Mouse (Mus musculus) embryonic facial prominence, embryonic 12.5 days (tissue): ENCODE data around the gene Abhd12b. TPM values are rescaled to one million over a fixed set of nuclear protein-coding genes. Genes with fewer than 3 reads are reported as not detected.
"Not testable (repeated sequence)": the region's sequence is repeated elsewhere in the genome, so short reads cannot be mapped to it uniquely, and the experiment has no call there.

Experiments used
- ATAC-seq: fragments of 200-750 bp; cut with Nextera tagmentation; 2 replicates; pipeline ENCODE4 v1.8.0; 2017; ENCODE audit not compliant: insufficient number of reproducible peaks, insufficient read depth, low FRiP score, low TSS enrichment
- H3K27ac ChIP-seq: fragments of 300-500 bp; sonication (generic); 2 replicates; pipeline ENCODE4 v1.5.1; 2016; ENCODE audit warnings: mild to moderate bottlenecking
- H3K27me3 ChIP-seq: fragments of 300-500 bp; sonication (generic); 2 replicates; pipeline ENCODE4 v1.6.1; 2016; ENCODE audit warnings: mild to moderate bottlenecking, moderate library complexity
- H3K36me3 ChIP-seq: fragments of 300-500 bp; sonication (generic); 2 replicates; pipeline ENCODE4 v1.6.1; 2016; ENCODE audit warnings: mild to moderate bottlenecking
- H3K4me1 ChIP-seq: fragments of 300-500 bp; sonication (generic); 2 replicates; pipeline ENCODE4 v1.6.1; 2016
- H3K4me2 ChIP-seq: fragments of 300-500 bp; sonication (generic); replicated peaks from 2 replicates; pipeline ENCODE4 v1.6.1; 2016; ENCODE audit warnings: mild to moderate bottlenecking, moderate library complexity
- H3K4me3 ChIP-seq: fragments of 300-500 bp; sonication (generic); 2 replicates; pipeline ENCODE4 v1.5.1; 2016; ENCODE audit warnings: mild to moderate bottlenecking
- H3K9ac ChIP-seq: fragments of 300-500 bp; sonication (generic); 2 replicates; pipeline ENCODE4 v1.6.1; 2016; ENCODE audit warnings: mild to moderate bottlenecking, moderate library complexity
- H3K9me3 ChIP-seq: fragments of 300-500 bp; sonication (generic); 2 replicates; pipeline ENCODE4 v1.6.1; 2016; ENCODE audit warnings: mild to moderate bottlenecking, moderate library complexity
- WGBS: fragments of 180-500 bp; shearing (Covaris S2); methylation state at CpG from one replicate; pipeline ENCODE4 v1.1.7; 2016; 5-methylcytosine and 5-hydroxymethylcytosine counted together
- polyA plus RNA-seq: library from polyadenylated mRNA; unstranded; fragments of >200 nt; fragmentation: Nextera tagmentation; extraction: Ambion mirVana; gene quantifications from 2 replicates; pipeline ENCODE4 v1.2.1, GENCODE M21; 2016

Abhd12b gene
- polyA plus RNA-seq, 1 experiment from 2014 or later, result 0.09 TPM

- 77% methylated on average over 4 of the region's 4 CpGs for WGBS
- Histone ChIP-seq H3K27me3 (no peaks in the 10 kb centered on the region), H3K9ac (no peak overlapping the region), H3K36me3 (no peaks in the 10 kb centered on the region), H3K4me1 (no peaks in the 10 kb centered on the region), H3K4me2 (no peak overlapping the region), H3K27ac (no peak overlapping the region), H3K9me3 (no peaks in the 10 kb centered on the region), H3K4me3 (no peak overlapping the region)
- no peak for ATAC-seq
Observed at GRCm38 (mm10) chr12:70139871-70140270, 14.1 kb upstream of the Abhd12b start.

GRCm38 (mm10) chr12:70140542-70140941, 13.4 kb upstream of the Abhd12b start:
- no peak for ATAC-seq
- Histone ChIP-seq H3K4me3 (no peak overlapping the region), H3K9me3 (no peaks in the 10 kb centered on the region), H3K27ac (no peak overlapping the region), H3K36me3 (no peaks in the 10 kb centered on the region), H3K4me2 (no peak overlapping the region), H3K9ac (no peak overlapping the region), H3K4me1 (no peaks in the 10 kb centered on the region), H3K27me3 (no peaks in the 10 kb centered on the region)
- 88% methylated on average over 5 of the region's 5 CpGs for WGBS

GRCm38 (mm10) chr12:70140993-70141576, 12.9 kb upstream of the Abhd12b start:
- no peaks in the 10 kb centered on the region for H3K27me3 ChIP-seq
- H3K4me3 ChIP-seq, result no peak overlapping the region
- ATAC-seq, result no peak
- H3K4me1 ChIP-seq, result no peaks in the 10 kb centered on the region
- no peaks in the 10 kb centered on the region for H3K9me3 ChIP-seq
- H3K9ac ChIP-seq, result no peak overlapping the region
- 86% methylated on average over 5 of the region's 5 CpGs for WGBS
- H3K27ac ChIP-seq, result no peak overlapping the region
- H3K36me3 ChIP-seq, result no peaks in the 10 kb centered on the region
- H3K4me2 ChIP-seq, result no peak overlapping the region

GRCm38 (mm10) chr12:70144106-70144587, 9.8 kb upstream of the Abhd12b start:
- Histone ChIP-seq H3K4me1 (peaks cover 16% of the 10 kb centered on the region), H3K27ac (peak overlapping the region; percentile 70; the same call in 1 of the 2 replicates)
- H3K4me2 ChIP-seq, H3K36me3 ChIP-seq, H3K4me3 ChIP-seq, H3K9me3 ChIP-seq, H3K9ac ChIP-seq, H3K27me3 ChIP-seq: not testable (repeated sequence)
- WGBS, result 4% methylated on average over 3 of the region's 3 CpGs
- peak; percentile 68 for ATAC-seq

- Histone ChIP-seq H3K36me3 (no peaks in the 10 kb centered on the region), H3K27ac (peak overlapping the region; percentile 72), H3K4me2 (no peak overlapping the region), H3K9me3 (no peaks in the 10 kb centered on the region), H3K4me3 (no peak overlapping the region), H3K9ac (no peak overlapping the region), H3K4me1 (peaks cover 16% of the 10 kb centered on the region), H3K27me3 (no peaks in the 10 kb centered on the region)
- 41% methylated on average over 20 of the region's 20 CpGs for WGBS
- ATAC-seq, result no peak
Observed at GRCm38 (mm10) chr12:70144637-70145448, 9.1 kb upstream of the Abhd12b start.

- ATAC-seq, result no peak
- H3K9ac ChIP-seq, result no peak overlapping the region
- WGBS, result 89% methylated on average over 6 of the region's 6 CpGs
- no peak overlapping the region for H3K4me3 ChIP-seq
- no peak overlapping the region for H3K4me2 ChIP-seq
- no peaks in the 10 kb centered on the region for H3K36me3 ChIP-seq
- H3K27ac ChIP-seq, result no peak overlapping the region
- no peaks in the 10 kb centered on the region for H3K27me3 ChIP-seq
- H3K4me1 ChIP-seq, result peaks cover 16% of the 10 kb centered on the region
- H3K9me3 ChIP-seq, result no peaks in the 10 kb centered on the region
Observed at GRCm38 (mm10) chr12:70145586-70145985, 8.4 kb upstream of the Abhd12b start.

- Histone ChIP-seq H3K4me2 (peak overlapping the region; percentile 55), H3K27ac (0 out of 2 replicates have a peak overlapping the region, but pooled peaks have one; percentile 54), H3K9me3 (no peaks in the 10 kb centered on the region), H3K4me3 (peak overlapping the region; percentile 30), H3K36me3 (no peaks in the 10 kb centered on the region), H3K27me3 (no peaks in the 10 kb centered on the region), H3K4me1 (peaks cover 16% of the 10 kb centered on the region), H3K9ac (peak overlapping the region; percentile 27; the same call in 1 of the 2 replicates)
- 5% methylated on average over 13 of the region's 13 CpGs for WGBS
- no peak for ATAC-seq
Observed at GRCm38 (mm10) chr12:70147986-70148630, 5.8 kb upstream of the Abhd12b start.

- H3K27me3 ChIP-seq, result no peaks in the 10 kb centered on the region
- peaks cover 16% of the 10 kb centered on the region for H3K4me1 ChIP-seq
- H3K4me2 ChIP-seq, result peak overlapping the region; percentile 55
- 10% methylated on average over 11 of the region's 11 CpGs for WGBS
- H3K4me3 ChIP-seq, result no peak overlapping the region
- no peak for ATAC-seq
- no peaks in the 10 kb centered on the region for H3K36me3 ChIP-seq
- no peak overlapping the region for H3K9ac ChIP-seq
- no peak overlapping the region for H3K27ac ChIP-seq
- no peaks in the 10 kb centered on the region for H3K9me3 ChIP-seq
Observed at GRCm38 (mm10) chr12:70148631-70149265, 5.2 kb upstream of the Abhd12b start.

GRCm38 (mm10) chr12:70156222-70156621, 2.3 kb downstream of the Abhd12b start:
- no peak overlapping the region for H3K4me2 ChIP-seq
- no peak overlapping the region for H3K9ac ChIP-seq
- ATAC-seq, result no peak
- no peak overlapping the region for H3K27ac ChIP-seq
- H3K9me3 ChIP-seq, result no peaks in the 10 kb centered on the region
- 71% methylated on average over 6 of the region's 6 CpGs for WGBS
- H3K4me3 ChIP-seq, result no peak overlapping the region
- 0 out of 2 replicates have a peak, but pooled peaks cover 3% of the 10 kb centered on the region for H3K27me3 ChIP-seq
- H3K4me1 ChIP-seq, result peaks cover 3% of the 10 kb centered on the region
- H3K36me3 ChIP-seq, result no peaks in the 10 kb centered on the region

GRCm38 (mm10) chr12:70157292-70158066, 3.5 kb downstream of the Abhd12b start:
- no peaks in the 10 kb centered on the region for H3K36me3 ChIP-seq
- peaks cover 3% of the 10 kb centered on the region for H3K4me1 ChIP-seq
- ATAC-seq, result no peak
- WGBS, result 35% methylated on average over 5 of the region's 5 CpGs
- no peak overlapping the region for H3K9ac ChIP-seq
- H3K4me2 ChIP-seq, result no peak overlapping the region
- H3K9me3 ChIP-seq, result no peaks in the 10 kb centered on the region
- no peak overlapping the region for H3K27ac ChIP-seq
- H3K4me3 ChIP-seq, result no peak overlapping the region
- H3K27me3 ChIP-seq, result 0 out of 2 replicates have a peak, but pooled peaks cover 3% of the 10 kb centered on the region

- no peak overlapping the region for H3K4me3 ChIP-seq
- H3K9me3 ChIP-seq, result no peaks in the 10 kb centered on the region
- H3K27ac ChIP-seq, result no peak overlapping the region
- H3K36me3 ChIP-seq, result no peaks in the 10 kb centered on the region
- no peaks in the 10 kb centered on the region; the same call in 1 of the 2 replicates for H3K4me1 ChIP-seq
- H3K9ac ChIP-seq, result no peak overlapping the region
- no peak overlapping the region for H3K4me2 ChIP-seq
- no peak for ATAC-seq
- 0 out of 2 replicates have a peak, but pooled peaks cover 3% of the 10 kb centered on the region for H3K27me3 ChIP-seq
- WGBS, result 75% methylated on average over 5 of the region's 5 CpGs
Observed at GRCm38 (mm10) chr12:70161057-70161456, 7.1 kb downstream of the Abhd12b start.
